Mouse (Mus musculus) megakaryocyte progenitor cell, adult 5-6 weeks (primary cell): ENCODE measurements at regions not wholly inside any gene's neighbourhood (a gene's known extent, or its start where the extent isn't known, plus 50 kb on each side); places are given as distances from the start of the nearest gene placed in this dataset.

Experiments used
- ATAC-seq: replicated peaks from 2 replicates; pipeline ENCODE4 v1.8.0; 2016; ENCODE audit warnings: mild to moderate bottlenecking, moderate TSS enrichment, inconsistent platforms; ENCODE audit not compliant: poor library complexity

DNA sequence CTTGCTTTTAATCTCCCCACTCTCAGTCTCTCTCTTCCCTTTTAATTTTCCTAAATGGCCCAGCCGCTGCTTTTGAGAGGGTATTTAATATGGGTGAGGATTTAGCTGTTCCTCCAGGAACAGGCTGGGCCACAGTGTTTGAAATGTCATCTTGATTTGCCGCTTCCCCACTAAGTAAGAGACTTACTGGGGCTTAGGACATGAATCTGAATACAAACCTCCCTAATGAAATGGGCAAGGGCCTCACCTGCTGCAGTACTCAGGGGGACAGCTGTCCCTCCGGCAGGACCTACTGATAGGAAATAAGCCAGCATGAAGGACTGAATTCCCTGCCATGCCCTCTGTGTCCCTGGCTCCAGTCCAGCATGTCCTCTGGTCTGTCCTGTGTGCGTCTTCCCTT, 50.6 kb upstream of the Prr23a1 start:
- no peak for ATAC-seq

DNA sequence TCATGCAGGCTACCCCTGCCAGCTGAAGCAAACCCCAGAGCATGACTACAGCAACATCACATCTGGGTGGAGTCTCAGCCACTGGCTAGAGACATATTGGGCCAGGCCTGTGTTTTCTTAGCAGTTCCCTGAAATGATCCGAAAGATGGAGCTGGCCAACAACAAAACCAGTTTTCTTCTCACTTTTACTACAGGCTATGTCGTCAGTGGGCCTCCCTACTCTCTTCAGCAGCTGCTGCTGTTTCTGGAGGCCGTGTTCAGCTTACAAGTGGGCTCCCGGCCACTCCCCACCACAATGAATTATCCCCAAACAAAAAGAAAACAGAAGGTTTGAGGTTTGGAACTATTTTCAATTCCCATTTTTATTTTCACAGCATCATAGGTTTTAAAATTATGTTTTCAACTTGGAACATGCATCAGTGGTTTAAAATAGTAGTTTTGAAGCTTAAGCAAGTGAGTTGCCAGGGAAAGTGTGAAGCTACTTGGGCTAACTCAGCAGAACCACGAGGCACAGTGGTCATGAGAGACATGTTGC, 68.6 kb upstream of the Prr23a1 start:
- ATAC-seq: no peak

DNA sequence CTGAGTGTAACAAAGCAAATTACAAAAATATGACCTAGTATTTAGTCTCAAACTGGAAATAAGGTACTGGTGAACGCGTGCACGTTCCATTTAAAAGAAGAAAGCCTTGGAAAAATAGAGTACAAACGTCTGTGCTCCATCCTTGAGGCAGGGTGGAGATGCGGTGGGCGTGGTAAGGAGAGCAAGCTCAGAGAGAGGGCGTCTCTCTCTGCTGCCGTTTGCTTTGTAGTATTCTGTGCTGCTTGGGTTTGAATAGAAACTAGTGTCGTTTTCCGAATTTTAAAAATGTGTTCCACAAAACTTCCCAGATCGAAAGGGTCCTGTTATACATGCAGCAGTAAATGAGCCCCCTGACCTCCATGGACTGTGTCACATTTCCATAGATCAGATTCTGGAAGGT, 69.1 kb upstream of the Prr23a1 start:
- no peak for ATAC-seq

DNA sequence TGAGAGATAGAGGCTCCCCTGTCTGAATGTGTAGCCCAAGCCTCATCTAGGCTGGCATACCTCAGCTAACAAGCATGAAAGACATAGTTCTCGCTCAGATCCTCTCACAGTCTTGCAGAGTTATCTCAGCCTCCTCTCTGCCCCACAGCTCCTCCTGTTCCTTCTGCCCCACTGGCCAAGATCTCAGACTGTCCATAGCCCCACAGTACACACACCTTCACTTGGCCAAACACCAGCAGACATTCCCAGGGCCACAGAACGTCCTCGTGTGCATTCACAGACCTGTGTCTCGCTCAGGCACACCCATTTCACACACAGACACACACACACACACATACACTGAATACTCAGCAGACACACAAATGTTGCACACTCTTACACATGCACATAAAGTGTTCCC, 87.5 kb upstream of the Prr23a1 start:
- ATAC-seq: no peak

DNA sequence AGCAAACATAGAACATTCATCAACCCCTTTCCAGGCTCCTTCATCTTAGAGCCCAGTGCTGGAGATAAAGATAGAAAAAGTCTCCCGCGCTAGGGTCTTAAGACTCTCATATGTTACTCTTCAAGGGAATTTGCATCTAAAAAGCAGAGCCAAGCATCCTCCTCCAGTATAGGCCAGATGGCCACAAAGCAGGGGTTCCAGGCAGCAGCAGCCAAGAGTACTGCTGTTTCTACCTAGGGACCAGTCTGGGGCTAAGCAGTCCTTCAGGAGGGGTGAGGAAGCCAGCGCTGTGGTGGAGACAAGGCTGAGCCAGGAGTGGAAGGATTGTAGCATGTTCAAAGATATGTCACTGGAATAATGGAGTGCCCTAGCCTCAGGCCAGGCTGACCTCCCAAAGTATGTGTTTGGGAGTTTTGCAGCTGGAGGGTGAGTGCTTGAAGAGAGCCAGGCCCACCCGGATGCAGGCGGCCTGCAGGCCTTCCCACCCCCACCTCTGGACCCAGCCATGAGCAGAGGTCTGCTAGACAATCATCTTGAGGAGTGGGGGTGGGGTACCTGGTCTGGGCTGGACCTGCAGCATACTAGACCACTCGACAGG, 88.8 kb upstream of the Prr23a1 start:
- no peak for ATAC-seq

DNA sequence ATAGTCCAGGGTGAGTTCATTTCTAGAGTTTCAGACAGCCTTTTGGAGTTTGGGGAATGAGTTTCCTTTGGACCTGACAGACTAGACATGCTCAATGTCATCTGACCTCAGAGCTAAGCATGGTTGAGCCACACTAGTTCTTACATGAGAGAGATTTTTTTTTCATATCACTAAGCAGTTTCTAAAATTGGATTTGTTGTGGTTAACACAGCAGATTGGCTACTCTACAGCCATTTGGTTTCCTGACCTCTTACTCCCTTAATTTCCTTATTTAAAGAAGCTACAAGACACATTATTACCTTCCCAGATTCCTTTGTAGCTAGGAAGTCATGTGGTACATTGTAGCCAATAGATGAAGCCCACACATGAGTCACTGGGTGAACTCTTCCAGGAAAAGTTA, 98.5 kb upstream of the Prr23a1 start:
- ATAC-seq: no peak

DNA sequence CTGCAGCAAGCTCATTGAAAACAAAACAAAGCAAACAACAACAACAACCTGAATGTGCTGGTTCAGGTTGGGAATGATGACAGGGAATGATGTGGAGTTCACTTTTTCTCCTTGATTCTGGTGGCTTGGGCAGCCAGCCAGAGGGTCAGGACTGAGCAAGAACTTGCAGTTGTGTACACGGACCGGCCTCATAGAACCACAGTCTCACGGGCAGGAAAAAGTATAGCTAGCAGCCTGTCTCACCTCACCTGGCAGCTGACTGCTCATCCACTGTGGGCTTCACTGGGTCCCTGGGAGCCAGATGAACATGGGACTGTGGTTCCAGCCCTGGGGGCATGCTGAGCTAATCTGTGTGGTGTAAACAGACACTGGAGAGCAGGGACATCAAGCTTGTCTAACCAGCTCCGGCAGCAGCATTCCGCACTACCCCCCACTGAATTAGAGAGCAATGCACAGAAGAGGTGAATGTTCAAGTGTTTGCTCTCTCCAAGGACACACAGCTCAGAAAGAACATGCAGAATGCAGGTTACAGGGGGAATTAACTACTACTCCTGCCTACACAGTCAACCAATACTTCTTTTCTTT, 114.9 kb upstream of the Prr23a1 start:
- ATAC-seq: no peak

DNA sequence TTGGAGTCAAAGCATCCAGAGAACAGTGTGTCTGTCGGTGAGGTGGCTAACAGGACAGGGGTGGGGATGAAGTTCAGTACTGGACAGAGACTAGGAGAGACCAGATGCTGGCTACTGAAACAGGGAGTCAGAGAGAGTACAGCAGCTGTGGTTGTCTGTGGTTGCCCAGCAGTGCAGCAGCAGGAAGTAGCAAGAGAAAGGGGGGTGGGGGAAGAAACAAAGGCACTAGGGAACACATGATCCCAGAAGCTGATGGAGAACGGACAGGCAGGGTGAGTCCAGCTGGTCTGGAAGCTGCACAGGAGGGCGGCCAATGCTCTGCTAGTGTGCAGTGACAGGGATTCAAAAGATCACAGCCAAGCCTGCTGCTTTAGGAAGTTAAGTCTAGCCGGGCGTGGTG, 115.7 kb upstream of the Prr23a1 start:
- peak; percentile 31; the same call in 1 of the 2 replicates for ATAC-seq

DNA sequence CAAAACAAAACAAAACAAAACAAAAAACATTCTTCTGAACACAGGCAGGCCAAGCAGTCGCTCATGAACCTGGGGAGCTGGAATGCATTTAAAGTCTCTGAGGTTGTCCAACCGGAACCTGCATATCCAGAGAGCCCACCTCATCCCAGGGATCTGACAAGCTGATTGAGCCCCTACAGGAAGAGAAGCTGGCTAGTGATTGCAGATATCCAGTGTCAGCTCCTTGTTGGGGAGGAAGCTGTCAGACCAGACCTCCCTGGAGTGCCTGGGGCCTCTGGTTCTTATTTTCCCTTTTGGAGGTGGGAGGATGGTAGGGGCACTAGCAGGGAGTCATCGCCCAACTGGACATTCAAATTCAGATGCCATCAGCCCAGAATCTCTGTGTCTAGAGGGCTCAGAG, 119.4 kb upstream of the Prr23a1 start:
- ATAC-seq: no peak

DNA sequence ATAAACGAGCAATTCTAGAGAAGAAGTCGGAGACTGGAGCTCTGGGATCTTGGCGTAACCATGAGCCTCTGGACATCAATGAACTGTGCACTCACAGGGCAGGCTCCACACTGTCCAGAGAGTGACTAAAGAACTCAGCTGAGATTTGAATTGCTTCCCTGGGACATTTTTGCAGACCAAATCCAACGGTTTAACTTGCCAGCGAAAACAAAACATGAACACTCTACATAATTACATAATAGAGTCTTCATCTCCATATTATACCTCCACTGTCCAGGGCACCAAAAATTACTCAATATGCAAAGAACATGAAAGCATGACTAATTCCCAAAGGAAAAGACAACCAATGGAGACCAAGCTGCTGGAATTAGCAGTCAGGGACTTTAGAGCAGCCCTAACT, 119.9 kb upstream of the Mrps22 start:
- ATAC-seq: no peak

DNA sequence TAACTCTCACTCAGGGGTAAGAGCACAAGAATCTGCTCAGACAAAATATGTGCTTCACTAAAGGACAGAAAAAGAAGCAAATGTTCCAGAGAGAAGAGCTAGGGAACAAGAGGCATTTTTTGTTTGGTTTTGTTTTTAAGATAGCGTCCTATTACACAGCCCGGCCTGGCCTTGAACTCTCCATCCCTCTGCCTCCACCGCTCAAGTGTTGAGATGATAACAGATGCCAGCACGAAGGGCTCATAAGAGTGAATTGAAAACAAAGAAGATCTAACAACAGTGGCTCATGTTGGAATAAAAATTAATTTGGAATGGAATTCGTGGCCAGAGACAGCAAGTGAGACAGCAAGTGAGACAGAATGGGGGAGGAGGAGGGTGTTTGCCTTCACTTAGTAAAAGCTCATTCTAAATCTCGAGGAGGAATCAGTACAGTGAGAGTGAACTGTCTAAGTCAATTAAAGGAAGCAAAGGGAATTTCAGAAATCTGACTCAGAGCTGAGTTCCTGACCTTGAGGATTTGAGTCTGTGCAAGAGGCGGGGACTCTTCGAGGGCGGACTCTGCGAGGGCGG, 116.3 kb upstream of the Mrps22 start:
- no peak for ATAC-seq

DNA sequence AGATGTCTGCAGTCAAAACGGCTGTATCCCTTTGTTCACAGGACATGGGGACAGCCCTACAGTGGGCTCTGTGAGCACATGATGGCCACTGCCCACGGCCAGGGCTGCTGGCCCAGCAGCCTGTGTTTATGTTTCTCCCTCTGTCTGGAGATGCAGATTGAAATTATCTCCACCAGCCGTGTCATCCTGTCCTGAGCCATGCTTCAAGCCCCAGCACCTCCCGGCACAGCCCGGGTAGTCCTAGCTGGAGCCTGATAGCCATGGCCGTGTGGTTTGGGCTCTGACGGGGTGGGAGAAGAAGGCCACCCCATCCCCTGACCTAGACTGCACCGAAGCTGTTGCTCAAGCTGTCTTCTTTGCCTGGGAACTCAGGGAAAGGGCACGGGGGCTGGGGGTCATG, 113.2 kb upstream of the Mrps22 start:
- ATAC-seq: no peak

DNA sequence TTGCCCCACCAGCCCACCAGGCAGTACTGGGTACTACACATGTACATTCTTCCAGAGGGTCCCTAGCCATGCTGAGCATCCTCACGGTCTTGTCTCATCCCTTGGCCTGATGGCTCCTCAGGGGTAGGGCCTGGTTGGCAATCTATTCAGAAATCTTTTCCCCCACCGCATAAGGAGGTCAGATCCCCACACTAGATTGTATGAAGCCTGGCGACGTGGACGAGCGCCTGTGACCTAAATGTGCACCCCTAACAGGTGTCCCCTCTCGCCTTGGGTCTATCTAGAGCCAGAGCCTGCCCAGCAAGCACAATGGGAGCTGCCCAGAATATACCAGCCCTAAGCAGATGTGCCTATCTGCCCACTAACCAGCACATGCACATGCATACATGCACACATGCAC, 111.4 kb upstream of the Mrps22 start:
- ATAC-seq: no peak

DNA sequence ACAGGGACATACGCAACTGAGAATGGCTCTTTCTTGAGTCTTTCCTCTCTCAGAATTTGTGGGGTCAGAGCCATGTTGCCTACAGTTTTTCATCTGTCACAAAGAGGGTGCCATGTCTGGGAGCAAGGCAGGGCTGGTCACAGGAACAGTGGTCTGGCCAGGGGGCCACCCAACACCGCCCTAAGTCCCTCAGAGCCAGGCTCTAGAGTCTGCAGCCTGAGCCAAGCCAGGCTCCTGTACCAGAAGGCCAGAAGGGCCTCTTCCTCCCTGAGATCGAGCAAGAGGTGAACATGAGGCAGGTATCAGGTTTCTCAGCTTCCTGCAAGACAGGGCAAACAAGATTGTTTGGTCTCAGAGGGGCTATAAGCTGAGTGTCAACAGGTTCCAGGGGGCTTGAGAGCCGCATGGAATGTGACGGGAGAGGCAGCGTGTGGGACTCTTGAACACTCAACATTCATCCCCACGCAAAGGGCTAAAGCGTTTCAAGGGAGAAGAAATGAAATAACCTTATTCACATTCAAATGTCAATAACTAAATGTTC, 110.6 kb upstream of the Mrps22 start:
- ATAC-seq: no peak

DNA sequence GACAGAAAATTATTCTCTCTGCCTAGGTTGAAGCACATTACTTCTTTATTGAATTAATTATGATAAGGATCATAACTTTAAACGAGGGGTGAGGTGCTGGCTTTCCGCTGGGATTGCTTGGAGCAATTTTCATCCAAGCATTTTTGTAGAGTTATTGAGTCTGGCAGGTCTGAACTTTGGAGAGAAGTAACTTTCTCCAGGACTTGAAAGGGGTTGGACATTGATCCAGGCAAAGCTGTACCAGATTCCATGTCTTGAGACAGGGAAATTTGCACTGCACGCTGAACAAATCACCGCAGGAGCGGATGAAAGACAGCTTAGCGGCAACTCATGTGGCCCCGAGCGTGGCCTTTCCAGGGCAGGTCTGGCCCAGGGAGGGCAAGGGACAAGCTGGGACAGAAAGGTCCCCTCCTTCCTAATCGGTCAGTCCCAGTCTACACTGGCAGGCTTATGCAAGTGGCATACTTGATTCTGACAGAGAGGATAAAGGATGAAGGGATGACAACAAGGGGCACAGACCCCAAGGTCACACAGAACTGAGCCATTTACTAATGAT, 108.8 kb upstream of the Mrps22 start:
- ATAC-seq: no peak

DNA sequence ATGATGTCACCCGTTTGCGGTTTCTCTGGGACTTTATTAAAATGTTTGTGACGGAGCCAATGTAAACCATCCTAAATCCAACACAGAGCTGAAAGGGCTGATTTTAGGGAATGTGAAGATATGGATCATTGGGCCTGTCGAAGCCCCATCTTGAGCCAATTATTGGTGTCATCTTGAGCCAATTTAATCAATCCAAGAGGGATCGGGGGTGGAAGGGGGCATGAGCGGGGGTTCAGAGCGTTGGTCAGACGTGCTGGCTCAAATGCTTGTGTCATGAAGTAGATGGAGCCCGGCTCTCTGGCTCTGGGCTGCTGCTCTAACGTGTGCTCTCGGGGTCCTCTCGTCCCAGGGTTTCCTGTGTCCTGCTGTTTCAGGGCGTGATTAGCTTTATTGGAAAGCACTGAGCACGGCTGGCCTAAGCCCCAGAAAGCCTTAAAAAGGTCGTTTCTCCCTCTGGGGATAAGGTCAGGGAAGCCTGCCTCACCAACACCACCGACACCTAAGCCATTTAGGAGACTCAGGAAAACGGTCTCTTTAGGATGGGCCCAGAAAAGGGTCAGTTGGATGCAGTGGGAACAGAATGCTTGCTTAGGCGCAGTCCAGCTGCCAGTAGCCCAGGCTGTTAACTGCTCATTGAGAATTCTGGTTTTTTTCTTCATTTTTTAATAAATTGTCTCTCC, 106.7 kb upstream of the Mrps22 start:
- ATAC-seq: no peak

DNA sequence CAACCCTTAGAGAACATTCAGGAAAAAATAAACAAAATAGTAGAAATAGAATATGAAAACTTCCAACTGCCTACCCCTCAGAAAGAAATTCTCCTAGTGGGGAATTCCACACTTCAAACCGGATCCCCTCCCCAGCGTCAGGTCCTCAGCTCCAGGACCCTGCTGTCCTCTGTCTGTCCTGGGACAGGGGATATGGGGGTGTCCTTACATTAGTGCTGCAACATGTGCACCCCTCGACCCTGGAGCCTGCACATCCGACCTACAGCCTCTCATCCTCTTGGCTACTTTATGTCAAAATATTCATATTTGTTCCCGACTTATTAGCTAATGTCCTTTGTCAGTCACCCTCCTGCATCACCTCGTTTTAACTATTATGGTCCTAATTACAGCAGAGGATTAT, 106.0 kb upstream of the Mrps22 start:
- no peak for ATAC-seq

DNA sequence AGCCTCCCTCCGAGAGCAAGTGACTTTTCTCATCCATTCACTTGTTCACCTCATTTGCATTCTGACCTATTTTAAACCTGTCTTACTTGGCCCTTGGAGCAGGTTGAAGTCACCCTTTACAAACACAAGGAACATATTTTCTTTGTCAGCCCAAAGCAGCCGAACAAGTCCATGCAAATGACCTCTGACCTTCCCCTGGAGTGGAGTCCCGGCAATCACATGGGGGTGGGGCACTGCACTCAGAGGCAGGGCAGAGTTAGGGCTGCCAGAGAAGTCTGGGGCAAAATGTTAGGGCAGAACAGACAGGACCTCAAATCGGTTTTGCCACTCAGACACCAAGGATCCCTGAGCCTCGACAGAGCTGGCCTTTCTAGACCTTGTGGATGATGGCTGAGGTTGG, 102.7 kb upstream of the Mrps22 start:
- no peak for ATAC-seq

DNA sequence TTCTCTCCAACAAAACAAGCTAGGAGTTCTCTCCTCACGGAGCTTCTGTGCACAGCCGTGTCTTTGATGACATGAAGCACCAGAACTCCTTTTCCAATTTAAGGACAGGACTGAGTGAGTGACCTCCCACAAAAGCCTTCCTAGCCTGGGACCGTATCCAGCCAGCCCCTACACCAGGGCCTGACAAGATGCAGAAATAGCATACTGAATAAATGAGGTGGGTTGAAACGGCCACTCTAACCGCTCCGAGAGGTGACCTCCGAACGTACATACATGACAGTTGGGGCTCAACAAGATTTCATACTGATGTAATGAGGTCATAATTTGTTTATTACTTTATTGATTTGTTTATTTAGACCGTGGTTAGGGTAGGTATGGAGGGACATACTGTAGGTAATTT, 101.9 kb upstream of the Mrps22 start:
- no peak for ATAC-seq

DNA sequence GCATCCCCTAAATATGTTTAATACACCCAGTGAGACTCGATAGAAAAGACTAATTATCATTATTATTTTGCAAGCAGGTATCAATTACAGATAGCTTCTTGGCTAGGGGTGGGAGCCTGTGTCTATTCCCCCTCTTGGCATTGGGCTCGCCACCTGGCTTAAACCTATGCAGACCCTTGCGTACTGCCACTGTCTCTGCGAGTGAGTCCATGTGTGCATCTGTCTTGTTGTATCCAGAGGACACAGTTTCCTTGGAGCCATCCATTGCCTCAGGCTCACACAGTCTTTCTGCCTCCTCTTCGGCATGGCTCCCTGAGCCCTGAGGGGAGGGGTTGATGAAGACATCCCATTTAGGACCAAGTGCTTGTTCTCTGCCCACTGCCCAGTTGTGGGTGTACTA, 99.1 kb upstream of the Mrps22 start:
- no peak for ATAC-seq

DNA sequence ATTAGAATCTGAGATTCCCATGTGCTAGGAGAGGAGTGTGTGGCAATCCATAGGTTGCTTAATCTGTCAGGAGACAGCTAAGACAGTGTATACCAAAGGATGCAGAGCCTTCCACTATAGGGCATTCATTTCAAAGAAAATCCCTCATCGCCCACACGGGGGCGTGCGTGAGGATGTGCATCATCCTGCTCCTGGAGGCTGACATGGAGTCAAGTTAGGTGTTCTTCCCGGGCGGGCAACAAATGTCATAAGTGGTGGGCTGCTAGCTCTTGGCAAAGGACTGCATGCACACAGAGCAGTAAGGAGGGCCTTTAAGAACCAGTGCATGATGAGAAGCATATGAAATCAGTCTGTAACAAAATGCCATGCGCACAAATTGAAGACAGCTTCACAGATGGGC, 95.7 kb upstream of the Mrps22 start:
- no peak for ATAC-seq

DNA sequence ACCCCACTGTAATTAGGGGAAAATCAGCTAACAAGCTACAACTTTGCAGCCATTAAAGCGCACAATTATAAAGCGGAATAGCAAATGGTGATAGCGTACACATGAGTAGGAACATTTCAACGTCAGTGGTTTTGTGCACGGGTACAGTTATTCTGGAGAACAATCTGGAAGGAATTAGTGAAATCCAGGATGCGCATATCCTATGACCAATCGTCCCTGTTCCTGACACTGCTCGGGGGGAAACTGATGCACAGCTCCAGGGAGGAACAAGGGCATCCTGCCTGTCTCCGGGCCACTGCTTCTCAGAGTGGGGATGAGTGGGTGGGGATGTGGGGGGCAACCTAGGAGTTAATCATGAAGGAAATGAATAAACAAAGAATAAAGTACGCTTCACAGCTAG, 93.6 kb upstream of the Mrps22 start:
- no peak for ATAC-seq
